Mouse (Mus musculus): Measurements from ENCODE around the gene Alg14.

GRCm38 (mm10) chr3:121355569-121355968 is 64.0 kb downstream of the Alg14 start:
- TF ChIP-seq TBP (IDR thresholded peaks at IDR 0.05; ENCODE audit: low read depth, low read length) (no peak), ZNF384 (IDR thresholded peaks at IDR 0.05; ENCODE audit: low read depth, low read length) (no peak), GATA1 (IDR thresholded peaks at IDR 0.05; ENCODE audit: low read depth, low read length) (no peak), NRF1 (IDR thresholded peaks at IDR 0.05; ENCODE audit: insufficient read depth, low read depth, low read length, poor library complexity, severe bottlenecking) (no peak), HCFC1 (IDR thresholded peaks at IDR 0.05; ENCODE audit: low read depth, low read length) (no peak), EP300 (IDR thresholded peaks at IDR 0.05; ENCODE audit: low read depth in 1 of 2, low read length in 2 of 2) (no peak), CTCF (IDR thresholded peaks at IDR 0.05 in 2 of 3, conservative IDR thresholded peaks at IDR 0.05 in 1 of 3; ENCODE audit: control insufficient read depth in 1 of 3, insufficient read depth in 1 of 3, low read depth in 2 of 3, low read length in 3 of 3, poor library complexity in 1 of 3, severe bottlenecking in 1 of 3) (no peak), JUND (IDR thresholded peaks at IDR 0.05; ENCODE audit: low read depth, low read length) (no peak), USF1 (IDR thresholded peaks at IDR 0.05; ENCODE audit: low read depth, low read length) (no peak), RCOR1 (IDR thresholded peaks at IDR 0.05; ENCODE audit: low read depth, low read length) (no peak)
